Mouse (Mus musculus) heart, embryonic 13.5 days (tissue): ENCODE data around the gene Gabarapl2. TPM values are rescaled to one million over a fixed set of nuclear protein-coding genes. Genes with fewer than 3 reads are reported as not detected.

Experiments
- ATAC-seq: fragments of 200-750 bp; cut with Nextera tagmentation; 2 replicates; pipeline ENCODE4 v1.8.0; 2017; ENCODE audit warnings: moderate TSS enrichment; ENCODE audit not compliant: insufficient number of reproducible peaks, low FRiP score, low TSS enrichment; ENCODE audit errors: extremely low read depth
- H3K27ac ChIP-seq: fragments of 300-500 bp; sonication (generic); replicated peaks from 2 replicates; pipeline ENCODE4 v1.5.1; 2015; ENCODE audit warnings: moderate library complexity, mild to moderate bottlenecking, inconsistent platforms
- H3K27me3 ChIP-seq: fragments of 300-500 bp; sonication (generic); replicated peaks from 2 replicates; pipeline ENCODE4 v1.6.1; 2015; ENCODE audit warnings: mild to moderate bottlenecking, inconsistent platforms
- H3K36me3 ChIP-seq: fragments of 300-500 bp; sonication (generic); 2 replicates; pipeline ENCODE4 v1.6.1; 2015; ENCODE audit warnings: mild to moderate bottlenecking, inconsistent platforms
- H3K4me1 ChIP-seq: fragments of 300-500 bp; sonication (generic); 2 replicates; pipeline ENCODE4 v1.6.1; 2015; ENCODE audit warnings: inconsistent platforms
- H3K4me2 ChIP-seq: fragments of 300-500 bp; sonication (generic); 2 replicates; pipeline ENCODE4 v1.6.1; 2015; ENCODE audit warnings: inconsistent platforms, mild to moderate bottlenecking, moderate library complexity
- H3K4me3 ChIP-seq: fragments of 300-500 bp; sonication (generic); 2 replicates; pipeline ENCODE4 v1.5.1; 2015; ENCODE audit warnings: moderate library complexity, mild to moderate bottlenecking, inconsistent platforms
- H3K9ac ChIP-seq: fragments of 300-500 bp; sonication (generic); 2 replicates; pipeline ENCODE4 v1.6.1; 2015; ENCODE audit warnings: inconsistent platforms, mild to moderate bottlenecking, moderate library complexity
- H3K9me3 ChIP-seq: fragments of 300-500 bp; sonication (generic); 2 replicates; pipeline ENCODE4 v1.6.1; 2016; ENCODE audit warnings: inconsistent platforms
- WGBS: fragments of 180-500 bp; shearing (Covaris S2); methylation state at CpG from one replicate; pipeline ENCODE4 v1.1.7; 2015; ENCODE audit warnings: mixed read lengths; 5-methylcytosine and 5-hydroxymethylcytosine counted together
- polyA plus RNA-seq: library from polyadenylated mRNA; unstranded; fragments of >200 nt; fragmentation: Nextera tagmentation; extraction: Ambion mirVana; gene quantifications from 2 replicates; pipeline ENCODE4 v1.2.1, GENCODE M21; 2015

Gene Gabarapl2
- polyA plus RNA-seq: 186 and 205 TPM in 2 replicates

- Histone ChIP-seq H3K4me3 (peak within 1 kb of the TSS; percentile 85), H3K4me2 (peak within 1 kb of the TSS; percentile 78), H3K36me3 (peaks cover 35% of the 10 kb centered on the region), H3K4me1 (peaks cover 18% of the 10 kb centered on the region), H3K9ac (peak within 1 kb of the TSS; percentile 92), H3K9me3 (no peaks in the 10 kb centered on the region), H3K27ac (peak within 1 kb of the TSS; percentile 86), H3K27me3 (no peaks in the 10 kb centered on the region)
- ATAC-seq: peak; percentile 97
- under 1% methylated on average over 65 of the region's 65 CpGs for WGBS
Observed at GRCm38 (mm10) chr8:111940171-111941100, at the start of gene Gabarapl2. Gabarapl2 (plus strand) TSS chr8:111940703.

- peaks cover 52% of the 10 kb centered on the region for H3K27me3 ChIP-seq
- no peak for ATAC-seq
- no peak overlapping the region for H3K9ac ChIP-seq
Observed at GRCm38 (mm10) chr8:111890911-111891303, 49.6 kb upstream of the Gabarapl2 start.

GRCm38 (mm10) chr8:111891983-111892382 is 48.5 kb upstream of the Gabarapl2 start:
- Histone ChIP-seq H3K4me2 (no peak overlapping the region), H3K9me3 (no peaks in the 10 kb centered on the region), H3K36me3 (no peaks in the 10 kb centered on the region), H3K4me1 (peaks cover 24% of the 10 kb centered on the region), H3K27me3 (peaks cover 47% of the 10 kb centered on the region), H3K9ac (no peak overlapping the region), H3K4me3 (no peak overlapping the region), H3K27ac (no peak overlapping the region)
- 31% methylated on average over 8 of the region's 8 CpGs for WGBS
- ATAC-seq: no peak

More at GRCm38 (mm10) chr8:111890911-111891303, 49.6 kb upstream of the Gabarapl2 start:
- no peak overlapping the region for H3K4me2 ChIP-seq
- no peak overlapping the region for H3K4me3 ChIP-seq
- peaks cover 24% of the 10 kb centered on the region for H3K4me1 ChIP-seq
- WGBS: 62% methylated on average over 6 of the region's 6 CpGs
- no peaks in the 10 kb centered on the region for H3K9me3 ChIP-seq
- no peaks in the 10 kb centered on the region for H3K36me3 ChIP-seq
- no peak overlapping the region for H3K27ac ChIP-seq

- Histone ChIP-seq H3K4me2 (no peak overlapping the region), H3K27me3 (peaks cover 47% of the 10 kb centered on the region), H3K4me3 (no peak overlapping the region), H3K9me3 (no peaks in the 10 kb centered on the region), H3K9ac (no peak overlapping the region), H3K4me1 (peaks cover 24% of the 10 kb centered on the region), H3K27ac (no peak overlapping the region), H3K36me3 (no peaks in the 10 kb centered on the region)
- WGBS: 40% methylated on average over 5 of the region's 5 CpGs
- ATAC-seq: no peak
Observed at GRCm38 (mm10) chr8:111892615-111893014, 47.9 kb upstream of the Gabarapl2 start.

GRCm38 (mm10) chr8:111894955-111895354 is 45.5 kb upstream of the Gabarapl2 start:
- Histone ChIP-seq H3K4me2 (no peak overlapping the region), H3K4me1 (peaks cover 12% of the 10 kb centered on the region), H3K27me3 (peaks cover 28% of the 10 kb centered on the region), H3K4me3 (no peak overlapping the region), H3K36me3 (no peaks in the 10 kb centered on the region), H3K9me3 (no peaks in the 10 kb centered on the region), H3K27ac (no peak overlapping the region), H3K9ac (no peak overlapping the region)
- no peak for ATAC-seq
- 85% methylated on average over 7 of the region's 7 CpGs for WGBS

DNA sequence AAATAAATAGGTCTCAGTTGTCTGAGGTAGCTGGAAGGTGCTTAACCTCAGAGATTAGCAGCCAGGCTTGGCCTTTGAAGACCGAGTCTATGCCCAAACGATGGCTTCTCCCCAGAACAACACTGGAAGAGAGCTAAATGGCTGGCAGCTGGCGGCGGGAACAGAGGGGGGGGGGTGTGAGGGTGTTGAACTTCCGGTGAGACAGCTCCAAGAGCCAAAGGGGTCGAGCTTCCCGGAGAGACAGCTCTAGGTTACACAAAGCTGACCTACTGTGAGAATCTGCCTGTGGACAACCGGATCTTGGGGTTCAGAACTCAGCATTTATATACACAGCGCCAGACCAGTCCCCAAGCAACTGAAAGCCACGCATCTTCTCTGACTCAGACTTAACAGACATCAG is 41.9 kb upstream of the Gabarapl2 start:
- no peak overlapping the region for H3K4me2 ChIP-seq
- no peak for ATAC-seq
- no peak overlapping the region for H3K9ac ChIP-seq
- no peaks in the 10 kb centered on the region for H3K9me3 ChIP-seq
- 31% methylated on average over 10 of the region's 10 CpGs for WGBS
- no peak overlapping the region for H3K4me3 ChIP-seq
- no peaks in the 10 kb centered on the region for H3K36me3 ChIP-seq
- H3K27me3 ChIP-seq: no peaks in the 10 kb centered on the region
- H3K27ac ChIP-seq: no peak overlapping the region
- H3K4me1 ChIP-seq: peaks cover 8% of the 10 kb centered on the region

GRCm38 (mm10) chr8:111902080-111902479 is 38.4 kb upstream of the Gabarapl2 start:
- no peak overlapping the region for H3K27ac ChIP-seq
- WGBS: 12% methylated on average over 5 of the region's 5 CpGs
- H3K36me3 ChIP-seq: no peaks in the 10 kb centered on the region
- peaks cover 8% of the 10 kb centered on the region for H3K4me1 ChIP-seq
- H3K9me3 ChIP-seq: no peaks in the 10 kb centered on the region
- no peak for ATAC-seq
- no peaks in the 10 kb centered on the region for H3K27me3 ChIP-seq
- H3K9ac ChIP-seq: no peak overlapping the region
- no peak overlapping the region for H3K4me2 ChIP-seq
- H3K4me3 ChIP-seq: no peak overlapping the region

- no peak overlapping the region for H3K27ac ChIP-seq
- no peak for ATAC-seq
Observed at GRCm38 (mm10) chr8:111905500-111906121, 34.9 kb upstream of the Gabarapl2 start.

DNA sequence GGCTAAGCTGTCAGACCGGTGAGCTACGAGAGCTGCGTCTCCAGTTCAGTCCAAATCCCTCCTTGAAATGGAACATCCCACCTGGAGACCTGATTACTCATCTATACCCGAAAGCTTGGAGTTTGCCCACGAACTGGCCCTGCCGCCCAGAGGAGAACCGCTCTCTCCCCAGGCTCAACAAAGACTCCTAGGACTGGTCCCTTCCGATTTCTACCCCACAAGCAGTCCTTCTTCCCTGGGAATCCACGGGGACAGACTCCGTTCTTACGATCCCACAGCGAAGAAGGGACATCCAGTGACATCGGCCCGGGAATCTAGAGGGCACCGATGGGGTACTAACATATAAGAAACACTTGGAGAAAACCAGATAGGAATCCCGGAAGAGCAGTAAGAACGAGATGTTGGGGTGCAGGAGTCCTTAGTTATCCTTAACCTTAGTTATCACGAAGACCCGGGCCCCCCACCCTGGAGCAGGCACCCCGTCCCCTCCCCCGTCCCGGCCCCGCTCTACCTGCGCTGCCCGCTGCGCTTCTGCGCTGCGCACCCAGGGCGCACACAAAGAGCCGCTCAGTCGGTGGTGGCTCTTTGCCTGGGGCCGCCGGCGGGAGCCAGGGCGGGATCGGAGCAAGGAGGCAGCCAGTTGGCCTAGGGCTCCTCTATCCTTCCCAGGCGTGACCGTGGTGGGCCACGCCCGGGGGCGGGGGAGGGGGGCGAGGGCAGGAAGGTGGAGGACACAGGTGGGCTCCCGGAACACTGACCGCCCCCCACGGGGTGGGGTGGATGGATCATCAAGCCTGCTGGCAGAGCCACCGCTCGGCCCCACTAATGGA is 30.7 kb upstream of the Gabarapl2 start, which contains the start of gene Chst5:
Gene Chst5 (minus strand): TSS at position 827 of the 830 bp plus-strand sequence.
- no peak within 1 kb of the TSS for H3K27ac ChIP-seq
- peak within 1 kb of the TSS; percentile 50 for H3K4me3 ChIP-seq
- H3K4me1 ChIP-seq: peaks cover 19% of the 10 kb centered on the region
- H3K9me3 ChIP-seq: no peaks in the 10 kb centered on the region
- peak within 1 kb of the TSS; percentile 77 for H3K4me2 ChIP-seq
- WGBS: 7% methylated on average over 47 of the region's 47 CpGs
- no peak; the same call in 1 of the 2 replicates for ATAC-seq
- H3K9ac ChIP-seq: peak within 1 kb of the TSS; percentile 69
- H3K27me3 ChIP-seq: peaks cover 53% of the 10 kb centered on the region
- H3K36me3 ChIP-seq: no peaks in the 10 kb centered on the region

More at GRCm38 (mm10) chr8:111905500-111906121, 34.9 kb upstream of the Gabarapl2 start:
- H3K9ac ChIP-seq: no peak overlapping the region
- no peaks in the 10 kb centered on the region for H3K9me3 ChIP-seq
- H3K4me1 ChIP-seq: peaks cover 18% of the 10 kb centered on the region
- H3K4me3 ChIP-seq: no peak overlapping the region
- WGBS: 45% methylated on average over 7 of the region's 8 CpGs
- H3K4me2 ChIP-seq: no peak overlapping the region
- no peaks in the 10 kb centered on the region for H3K36me3 ChIP-seq
- H3K27me3 ChIP-seq: peaks cover 25% of the 10 kb centered on the region

- no peak overlapping the region for H3K27ac ChIP-seq
- H3K36me3 ChIP-seq: no peaks in the 10 kb centered on the region
- H3K9ac ChIP-seq: no peak overlapping the region
- no peak overlapping the region for H3K4me3 ChIP-seq
- H3K9me3 ChIP-seq: no peaks in the 10 kb centered on the region
- peaks cover 19% of the 10 kb centered on the region for H3K4me1 ChIP-seq
- no peak for ATAC-seq
- no peak overlapping the region for H3K4me2 ChIP-seq
- WGBS: 61% methylated on average over 7 of the region's 7 CpGs
- H3K27me3 ChIP-seq: peaks cover 53% of the 10 kb centered on the region
Observed at GRCm38 (mm10) chr8:111911572-111911971, 28.9 kb upstream of the Gabarapl2 start.
